Mouse (Mus musculus): Measurements from ENCODE around the gene Atp1b1. TPM values are rescaled to one million over a fixed set of nuclear protein-coding genes. Genes with fewer than 3 reads are reported as not detected.

Atp1b1 gene
- polyA plus RNA-seq, 1 experiment from 2014 or later: 12.5 TPM

DNA sequence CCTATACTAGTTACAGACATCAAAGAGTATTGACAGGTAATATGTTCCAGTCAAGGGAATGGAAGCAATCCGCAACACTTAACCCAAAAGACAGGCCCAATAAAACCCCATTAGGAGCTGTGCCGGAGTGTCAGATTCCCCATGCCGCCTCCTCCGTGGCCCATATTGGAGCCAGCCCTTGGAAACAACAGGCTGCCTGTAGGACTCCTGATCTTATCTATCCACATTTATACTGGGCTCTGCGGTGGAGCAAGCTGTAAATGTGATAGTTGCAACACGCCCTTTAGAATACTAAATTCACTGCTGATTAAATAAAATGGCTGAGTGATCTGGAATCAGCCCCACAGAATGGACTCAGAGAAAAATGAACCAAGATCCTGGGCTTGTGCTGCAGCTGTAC is 24.1 kb downstream of the Atp1b1 start:
- Histone ChIP-seq H3K9ac (no peak overlapping the region), H3K27ac (no peak overlapping the region), H3K4me2 (no peak overlapping the region), H3K4me1 (no peaks in the 10 kb centered on the region), H3K36me3 (peaks cover 17% of the 10 kb centered on the region), H3K4me3 (no peak overlapping the region), H3K9me3 (no peaks in the 10 kb centered on the region), H3K27me3 (no peaks in the 10 kb centered on the region)
- 41% methylated on average over 6 of the region's 6 CpGs for WGBS
- ATAC-seq (ENCODE audit: insufficient number of reproducible peaks, insufficient read depth, low FRiP score, low TSS enrichment, low read depth): no peak

DNA sequence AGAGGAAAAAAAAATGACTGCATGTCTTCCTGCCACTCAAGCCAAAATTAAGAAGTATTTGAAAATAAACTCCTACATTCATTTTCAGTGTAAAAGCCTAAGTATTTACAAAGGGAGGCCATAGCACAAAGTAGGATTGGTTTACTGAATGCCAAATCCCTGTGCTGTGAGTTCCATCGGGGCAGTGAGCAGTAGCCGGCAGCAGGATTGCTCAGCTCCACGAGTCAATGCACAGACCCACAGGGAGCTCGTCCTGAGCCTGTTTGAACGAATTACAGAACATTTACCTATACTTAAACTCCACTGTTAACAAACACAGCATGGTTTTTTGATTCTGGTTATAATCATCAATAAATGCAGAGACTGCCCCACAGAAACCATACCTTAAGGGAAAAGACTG is 25.5 kb downstream of the Atp1b1 start:
- peaks cover 6% of the 10 kb centered on the region for H3K36me3 ChIP-seq
- no peak overlapping the region for H3K9ac ChIP-seq
- no peak overlapping the region for H3K27ac ChIP-seq
- H3K4me1 ChIP-seq: no peaks in the 10 kb centered on the region
- no peak for ATAC-seq (ENCODE audit: insufficient number of reproducible peaks, insufficient read depth, low FRiP score, low TSS enrichment, low read depth)
- 81% methylated on average over 5 of the region's 5 CpGs for WGBS
- no peak overlapping the region for H3K4me3 ChIP-seq
- H3K27me3 ChIP-seq: no peaks in the 10 kb centered on the region
- H3K4me2 ChIP-seq: no peak overlapping the region
- no peaks in the 10 kb centered on the region for H3K9me3 ChIP-seq

DNA sequence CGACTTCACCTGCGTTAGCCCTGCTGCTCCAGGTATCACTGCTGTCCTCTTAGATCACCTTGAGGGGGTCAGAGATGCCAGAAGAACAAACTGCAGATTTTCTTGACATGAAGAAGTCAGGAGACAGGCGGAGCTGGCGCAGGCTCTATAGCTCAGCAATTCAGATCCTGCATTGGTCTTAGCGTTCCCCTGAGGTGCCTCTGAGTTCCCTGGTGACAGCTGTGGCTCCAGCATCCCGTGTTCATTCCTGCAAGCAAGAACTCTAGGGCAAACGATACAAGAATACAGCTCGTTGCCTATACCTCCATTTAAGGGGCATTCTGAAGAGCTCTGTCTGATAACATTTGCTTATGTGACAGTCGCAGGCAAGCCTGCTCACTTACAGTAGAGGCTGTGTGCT is 29.5 kb downstream of the Atp1b1 start:
- Histone ChIP-seq H3K27ac (no peak overlapping the region), H3K36me3 (no peaks in the 10 kb centered on the region; the same call in 1 of the 2 replicates), H3K4me3 (no peak overlapping the region), H3K9ac (no peak overlapping the region), H3K4me1 (no peaks in the 10 kb centered on the region), H3K4me2 (no peak overlapping the region), H3K9me3 (no peaks in the 10 kb centered on the region), H3K27me3 (no peaks in the 10 kb centered on the region)
- ATAC-seq (ENCODE audit: insufficient number of reproducible peaks, insufficient read depth, low FRiP score, low TSS enrichment, low read depth): no peak
- 82% methylated on average over 9 of the region's 9 CpGs for WGBS

DNA sequence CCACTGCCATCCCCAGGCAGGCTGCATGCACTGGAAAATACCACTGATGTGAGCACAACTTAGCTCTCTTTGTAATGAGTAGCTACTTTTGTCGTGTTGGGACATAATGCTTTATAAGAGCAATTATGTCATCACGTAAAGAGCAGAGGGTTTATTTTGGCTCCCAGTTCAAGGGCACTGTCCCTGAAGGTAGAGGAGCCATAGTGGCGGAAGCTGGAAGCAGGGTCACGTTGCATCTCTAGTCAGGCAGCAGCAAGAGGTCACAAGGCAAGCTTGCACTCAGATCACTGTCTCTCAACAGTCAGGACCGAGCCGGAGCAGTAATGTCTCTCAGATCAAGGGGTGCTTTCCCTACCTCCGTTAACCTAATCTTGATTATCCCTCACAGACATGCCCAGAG is 30.4 kb downstream of the Atp1b1 start:
- Histone ChIP-seq H3K9me3 (no peaks in the 10 kb centered on the region), H3K27me3 (no peaks in the 10 kb centered on the region), H3K9ac (no peak overlapping the region), H3K4me1 (no peaks in the 10 kb centered on the region), H3K4me2 (no peak overlapping the region), H3K4me3 (no peak overlapping the region), H3K36me3 (no peaks in the 10 kb centered on the region; the same call in 1 of the 2 replicates), H3K27ac (no peak overlapping the region)
- ATAC-seq (ENCODE audit: insufficient number of reproducible peaks, insufficient read depth, low FRiP score, low TSS enrichment, low read depth): no peak
- WGBS: 63% methylated on average over 7 of the region's 7 CpGs

DNA sequence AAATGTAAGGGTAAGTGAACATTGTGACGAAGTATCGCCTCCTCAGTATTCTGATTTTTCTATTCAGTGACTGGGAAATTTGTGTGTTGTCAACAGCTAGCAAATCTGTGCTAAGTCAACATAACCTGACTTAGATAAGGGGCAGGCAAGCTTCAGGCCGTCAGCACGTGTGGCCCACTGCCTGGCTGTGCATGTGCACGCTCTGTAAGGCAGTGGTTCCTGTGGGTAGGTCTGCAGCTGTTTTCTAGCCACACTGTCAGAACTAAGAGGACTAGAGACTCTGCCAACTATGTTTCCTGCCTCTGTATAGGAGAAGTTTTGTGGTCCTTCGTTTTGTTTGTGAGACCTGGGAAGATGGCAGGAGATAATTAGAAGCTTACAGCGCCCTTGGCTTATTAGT is 31.9 kb downstream of the Atp1b1 start:
- Histone ChIP-seq H3K4me1 (no peaks in the 10 kb centered on the region), H3K27ac (no peak overlapping the region), H3K36me3 (no peaks in the 10 kb centered on the region; the same call in 1 of the 2 replicates), H3K9me3 (no peaks in the 10 kb centered on the region), H3K4me2 (no peak overlapping the region), H3K27me3 (no peaks in the 10 kb centered on the region), H3K9ac (no peak overlapping the region), H3K4me3 (no peak overlapping the region)
- no peak for ATAC-seq (ENCODE audit: insufficient number of reproducible peaks, insufficient read depth, low FRiP score, low TSS enrichment, low read depth)
- WGBS: 85% methylated on average over 7 of the region's 7 CpGs

DNA sequence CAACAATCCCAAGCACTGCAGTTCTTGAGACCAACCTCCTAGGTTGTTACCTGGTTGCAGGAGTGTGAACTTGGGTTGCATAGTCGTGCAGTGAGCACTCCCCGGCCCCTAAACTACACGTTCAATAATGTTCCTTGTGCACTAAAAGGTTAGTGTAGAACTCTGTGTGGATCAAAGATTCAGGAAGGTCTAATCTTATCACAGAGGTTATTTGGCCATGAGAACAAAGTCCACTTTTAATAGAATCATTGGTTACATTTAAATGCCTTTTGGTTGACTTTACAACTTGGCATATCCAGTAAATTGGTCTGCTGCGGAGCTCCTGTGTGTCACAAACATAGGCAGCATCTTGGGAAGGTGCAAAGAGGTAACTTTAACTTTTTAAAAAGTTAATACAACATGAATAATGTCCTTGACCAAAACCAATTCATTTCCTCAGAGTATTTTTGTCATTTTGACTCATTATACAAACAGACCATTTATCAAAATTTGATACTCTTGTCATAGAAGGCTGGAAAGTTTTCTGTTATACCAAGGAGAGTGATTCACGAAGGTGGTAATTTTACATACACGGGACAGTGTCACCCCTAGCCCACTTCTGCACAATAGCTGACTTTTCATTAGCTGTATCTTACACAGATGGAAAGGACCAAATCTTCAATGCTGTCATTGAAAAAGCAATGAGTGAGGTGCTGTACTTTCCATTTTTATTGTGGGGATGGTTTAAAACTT is 37.4 kb downstream of the Atp1b1 start:
- no peaks in the 10 kb centered on the region for H3K9me3 ChIP-seq
- H3K4me2 ChIP-seq: no peak overlapping the region
- no peak for ATAC-seq (ENCODE audit: insufficient number of reproducible peaks, insufficient read depth, low FRiP score, low TSS enrichment, low read depth)
- no peak overlapping the region for H3K27ac ChIP-seq
- WGBS: 92% methylated on average over 6 of the region's 6 CpGs
- no peak overlapping the region for H3K9ac ChIP-seq
- H3K4me3 ChIP-seq: no peak overlapping the region
- no peaks in the 10 kb centered on the region for H3K27me3 ChIP-seq
- no peaks in the 10 kb centered on the region for H3K36me3 ChIP-seq
- no peaks in the 10 kb centered on the region for H3K4me1 ChIP-seq

DNA sequence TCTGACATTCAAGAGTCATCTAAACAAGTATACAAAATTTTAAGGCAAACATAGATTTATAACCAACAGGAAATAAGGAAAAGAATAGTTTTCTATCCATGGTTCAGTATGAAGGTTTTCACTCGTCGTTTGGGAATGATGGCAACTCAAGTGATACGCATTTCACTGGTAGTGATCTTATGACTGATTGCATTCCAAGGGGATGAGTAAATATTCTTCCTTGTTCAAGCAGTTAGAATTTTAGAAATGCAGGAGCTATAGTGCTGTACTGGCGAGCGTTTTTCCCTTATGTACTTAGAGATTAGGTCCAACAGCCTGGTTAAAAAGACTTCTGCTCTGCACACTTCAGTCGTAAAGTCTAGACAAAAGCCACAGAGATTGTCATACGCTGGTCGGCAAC is 38.8 kb downstream of the Atp1b1 start:
- H3K36me3 ChIP-seq: no peaks in the 10 kb centered on the region
- no peak overlapping the region for H3K27ac ChIP-seq
- H3K9me3 ChIP-seq: no peaks in the 10 kb centered on the region
- H3K4me2 ChIP-seq: no peak overlapping the region
- 86% methylated on average over 8 of the region's 8 CpGs for whole genome bisulfite sequencing
- no peak for ATAC-seq (ENCODE audit: insufficient number of reproducible peaks, insufficient read depth, low FRiP score, low TSS enrichment, low read depth)
- H3K4me1 ChIP-seq: no peaks in the 10 kb centered on the region
- H3K4me3 ChIP-seq: no peak overlapping the region
- no peak overlapping the region for H3K9ac ChIP-seq
- H3K27me3 ChIP-seq: no peaks in the 10 kb centered on the region

DNA sequence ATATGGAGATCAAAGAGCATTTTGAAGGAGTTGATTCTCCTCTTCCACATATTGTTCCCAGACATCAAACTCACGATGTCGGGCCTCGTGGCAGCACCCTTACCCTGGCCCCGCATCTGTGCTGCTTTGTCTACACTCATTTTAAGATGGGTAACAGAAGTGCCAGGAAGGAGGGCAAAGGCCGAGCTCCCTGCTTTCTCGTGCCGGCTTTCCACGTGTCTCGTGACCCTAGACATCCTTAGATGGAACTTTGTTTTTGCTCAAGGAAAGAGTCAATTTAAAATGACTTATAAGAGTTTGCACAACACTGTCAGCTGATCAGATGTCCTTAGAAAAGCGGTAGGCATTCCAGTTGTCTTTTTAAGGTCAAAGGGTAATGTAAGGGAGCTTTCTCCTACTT is 39.8 kb downstream of the Atp1b1 start:
- H3K27ac ChIP-seq: no peak overlapping the region
- no peak overlapping the region for H3K4me3 ChIP-seq
- WGBS: 83% methylated on average over 10 of the region's 10 CpGs
- no peaks in the 10 kb centered on the region for H3K27me3 ChIP-seq
- H3K4me2 ChIP-seq: no peak overlapping the region
- no peaks in the 10 kb centered on the region for H3K4me1 ChIP-seq
- ATAC-seq (ENCODE audit: insufficient number of reproducible peaks, insufficient read depth, low FRiP score, low TSS enrichment, low read depth): no peak
- no peak overlapping the region for H3K9ac ChIP-seq
- no peaks in the 10 kb centered on the region for H3K36me3 ChIP-seq
- H3K9me3 ChIP-seq: no peaks in the 10 kb centered on the region

DNA sequence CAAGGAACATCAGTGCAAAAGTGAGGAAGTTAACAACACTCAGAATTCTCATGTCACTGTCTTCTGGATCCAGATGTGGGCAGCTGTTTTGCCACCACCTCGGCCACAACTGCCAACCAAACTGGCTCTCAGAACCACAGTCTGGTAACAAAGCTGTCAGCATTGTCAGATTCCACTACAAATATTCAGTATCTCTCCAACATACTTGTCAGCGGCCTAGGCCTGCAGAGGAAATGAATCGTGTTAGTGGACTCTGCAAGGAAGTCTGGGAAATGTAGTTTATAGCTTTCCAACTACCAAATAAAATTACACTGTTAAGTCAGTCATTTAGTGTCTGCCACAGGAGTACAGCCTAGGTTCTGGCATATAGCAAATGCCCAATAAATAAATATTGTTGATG is 40.6 kb downstream of the Atp1b1 start:
- Histone ChIP-seq H3K27me3 (no peaks in the 10 kb centered on the region), H3K9me3 (no peaks in the 10 kb centered on the region), H3K4me1 (no peaks in the 10 kb centered on the region), H3K9ac (no peak overlapping the region), H3K36me3 (peaks cover 4% of the 10 kb centered on the region; the same call in 1 of the 2 replicates), H3K4me3 (no peak overlapping the region), H3K27ac (no peak overlapping the region), H3K4me2 (no peak overlapping the region)
- WGBS: 75% methylated on average over 3 of the region's 3 CpGs
- no peak for ATAC-seq (ENCODE audit: insufficient number of reproducible peaks, insufficient read depth, low FRiP score, low TSS enrichment, low read depth)

DNA sequence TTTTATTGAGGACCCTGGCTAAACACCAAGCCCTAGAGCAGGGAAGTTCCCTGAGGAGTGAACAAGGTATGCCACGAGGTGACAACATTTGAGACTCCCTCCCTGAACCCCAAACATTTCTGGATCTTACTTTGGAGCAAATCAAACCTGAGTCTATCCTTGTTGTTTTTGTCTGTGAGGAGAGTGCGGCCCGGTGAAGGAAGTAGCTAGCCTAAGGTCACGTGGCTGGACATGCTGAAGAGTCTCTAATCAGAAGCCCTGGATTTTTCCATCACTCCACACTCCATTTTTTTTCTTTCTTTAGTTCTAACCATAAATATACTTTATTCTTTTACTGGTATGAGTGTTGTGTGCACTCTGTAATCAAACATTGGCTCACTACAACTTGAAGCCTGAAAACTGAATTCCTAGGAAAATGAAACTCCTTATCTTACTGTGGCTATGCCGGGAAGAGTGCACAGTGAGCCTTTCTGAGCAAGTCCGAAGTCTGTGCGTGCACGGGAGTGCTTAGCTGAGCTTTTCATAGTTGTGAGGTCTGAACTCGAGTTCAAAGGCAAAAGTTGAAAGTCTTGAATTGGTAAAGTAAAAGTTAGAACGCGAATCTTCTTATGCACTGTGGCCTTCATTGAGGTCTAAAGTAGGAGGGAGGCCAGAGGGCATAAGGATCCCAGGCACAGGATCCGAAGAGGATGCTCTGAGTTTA is 41.3 kb downstream of the Atp1b1 start:
- Histone ChIP-seq H3K9ac (no peak overlapping the region), H3K36me3 (peaks cover 4% of the 10 kb centered on the region; the same call in 1 of the 2 replicates), H3K4me3 (no peak overlapping the region), H3K9me3 (no peaks in the 10 kb centered on the region), H3K27me3 (no peaks in the 10 kb centered on the region), H3K4me1 (no peaks in the 10 kb centered on the region), H3K27ac (no peak overlapping the region), H3K4me2 (no peak overlapping the region)
- 84% methylated on average over 12 of the region's 12 CpGs for WGBS
- ATAC-seq (ENCODE audit: insufficient number of reproducible peaks, insufficient read depth, low FRiP score, low TSS enrichment, low read depth): no peak

DNA sequence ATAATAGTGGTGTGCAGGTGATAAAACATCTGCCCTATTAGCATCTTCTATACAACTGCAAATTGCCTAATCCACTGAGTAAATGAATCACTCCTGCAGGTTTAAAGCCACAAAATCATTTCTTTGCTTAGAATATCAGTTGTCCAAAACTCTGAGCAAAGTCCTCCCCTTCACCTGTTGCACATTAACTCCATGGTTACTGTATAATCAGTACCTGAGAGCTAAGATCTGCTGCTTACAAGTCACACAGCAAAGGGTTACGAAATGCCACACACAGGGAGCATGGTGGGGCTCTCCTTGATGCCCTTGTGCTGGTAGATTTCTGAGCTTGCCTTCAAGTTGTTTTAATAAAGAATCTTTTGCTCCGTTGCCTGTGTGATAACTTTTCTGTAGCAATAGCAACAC is 42.8 kb downstream of the Atp1b1 start:
- Histone ChIP-seq H3K36me3 (peaks cover 4% of the 10 kb centered on the region; the same call in 1 of the 2 replicates), H3K27ac (no peak overlapping the region), H3K4me2 (no peak overlapping the region), H3K9ac (no peak overlapping the region), H3K27me3 (no peaks in the 10 kb centered on the region), H3K4me1 (no peaks in the 10 kb centered on the region), H3K9me3 (no peaks in the 10 kb centered on the region), H3K4me3 (no peak overlapping the region)
- WGBS: 77% methylated on average over 2 of the region's 2 CpGs
- no peak for ATAC-seq (ENCODE audit: insufficient number of reproducible peaks, insufficient read depth, low FRiP score, low TSS enrichment, low read depth)

DNA sequence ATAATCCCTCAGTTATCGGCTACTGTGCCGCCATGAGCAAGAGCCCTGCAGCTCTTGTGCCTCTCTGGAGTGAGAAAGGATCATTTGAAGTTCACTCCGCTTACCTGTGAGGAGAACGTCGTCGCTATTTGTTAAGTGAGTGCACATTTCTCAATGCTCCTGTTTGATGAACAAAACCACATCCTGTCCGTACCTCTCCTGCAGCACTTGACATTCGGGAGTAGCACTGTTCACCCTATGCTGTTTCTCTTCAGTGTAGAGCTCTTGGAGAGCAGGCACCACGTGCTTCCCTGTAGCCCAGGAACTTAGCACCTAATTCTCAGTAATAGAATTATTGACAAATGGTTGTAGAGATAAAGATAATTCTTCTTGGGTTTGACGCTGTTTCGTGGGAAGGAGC is 44.5 kb downstream of the Atp1b1 start:
- no peaks in the 10 kb centered on the region for H3K9me3 ChIP-seq
- 94% methylated on average over 11 of the region's 11 CpGs for WGBS

More for the DNA sequence above, 44.5 kb downstream of the Atp1b1 start:
- H3K36me3 ChIP-seq: peaks cover 4% of the 10 kb centered on the region; the same call in 1 of the 2 replicates
- H3K9ac ChIP-seq: no peak overlapping the region
- no peak overlapping the region for H3K4me2 ChIP-seq
- H3K27me3 ChIP-seq: no peaks in the 10 kb centered on the region
- no peak overlapping the region for H3K4me3 ChIP-seq
- no peaks in the 10 kb centered on the region for H3K4me1 ChIP-seq
- ATAC-seq (ENCODE audit: insufficient number of reproducible peaks, insufficient read depth, low FRiP score, low TSS enrichment, low read depth): no peak
- H3K27ac ChIP-seq: no peak overlapping the region

Measured in embryonic facial prominence, embryonic 13.5 days (tissue).